Mouse (Mus musculus) intestine, embryonic 16.5 days (tissue): ENCODE results near the gene Brsk1. TPM values are rescaled to one million over a fixed set of nuclear protein-coding genes. Genes with fewer than 3 reads are reported as not detected.

Experiments used
- ATAC-seq: fragments of 200-750 bp; cut with Nextera tagmentation; 2 replicates; pipeline ENCODE4 v1.8.0; 2017; ENCODE audit warnings: moderate TSS enrichment, moderate library complexity
- H3K27ac ChIP-seq: fragments of 300-500 bp; sonication (generic); 2 replicates; pipeline ENCODE4 v1.5.1; 2014; ENCODE audit warnings: mild to moderate bottlenecking, low read length
- H3K27me3 ChIP-seq: fragments of 300-500 bp; sonication (generic); replicated peaks from 2 replicates; pipeline ENCODE4 v1.6.1; 2014; ENCODE audit warnings: low read length, control low read depth, mixed read lengths; ENCODE audit not compliant: control insufficient read depth, insufficient read depth
- H3K36me3 ChIP-seq: fragments of 300-500 bp; sonication (generic); 2 replicates; pipeline ENCODE4 v1.6.1; 2014; ENCODE audit warnings: low read length, control low read depth; ENCODE audit not compliant: control insufficient read depth, insufficient read depth
- H3K4me1 ChIP-seq: fragments of 300-500 bp; sonication (generic); 2 replicates; pipeline ENCODE4 v1.6.1; 2014; ENCODE audit warnings: low read length, control low read depth, mixed read lengths; ENCODE audit not compliant: control insufficient read depth, insufficient read depth
- H3K4me2 ChIP-seq: fragments of 300-500 bp; sonication (generic); 2 replicates; pipeline ENCODE4 v1.6.1; 2014; ENCODE audit warnings: low read depth, low read length, control low read depth
- H3K4me3 ChIP-seq: fragments of 300-500 bp; sonication (generic); 2 replicates; pipeline ENCODE4 v1.5.1; 2014; ENCODE audit warnings: mild to moderate bottlenecking, low read length
- H3K9ac ChIP-seq: fragments of 300-500 bp; sonication (generic); 2 replicates; pipeline ENCODE4 v1.6.1; 2014; ENCODE audit warnings: low read depth, low read length
- H3K9me3 ChIP-seq: fragments of 300-500 bp; sonication (generic); 2 replicates; pipeline ENCODE4 v1.6.1; 2016; ENCODE audit warnings: low read length, control low read depth; ENCODE audit not compliant: control insufficient read depth
- WGBS: fragments of 180-500 bp; shearing (Covaris S2); extraction: QIAGEN DNeasy Blood & Tissue Kit; methylation state at CpG from one replicate; pipeline ENCODE4 v1.1.7; 2014; 5-methylcytosine and 5-hydroxymethylcytosine counted together
- polyA plus RNA-seq: library from polyadenylated mRNA; unstranded; fragments of >200 nt; fragmentation: Nextera tagmentation; extraction: Ambion mirVana; gene quantifications from 2 replicates; pipeline ENCODE4 v1.2.1, GENCODE M21; 2015

Brsk1 gene
- polyA plus RNA-seq, 1 experiment from 2014 or later = 1.4 TPM

DNA sequence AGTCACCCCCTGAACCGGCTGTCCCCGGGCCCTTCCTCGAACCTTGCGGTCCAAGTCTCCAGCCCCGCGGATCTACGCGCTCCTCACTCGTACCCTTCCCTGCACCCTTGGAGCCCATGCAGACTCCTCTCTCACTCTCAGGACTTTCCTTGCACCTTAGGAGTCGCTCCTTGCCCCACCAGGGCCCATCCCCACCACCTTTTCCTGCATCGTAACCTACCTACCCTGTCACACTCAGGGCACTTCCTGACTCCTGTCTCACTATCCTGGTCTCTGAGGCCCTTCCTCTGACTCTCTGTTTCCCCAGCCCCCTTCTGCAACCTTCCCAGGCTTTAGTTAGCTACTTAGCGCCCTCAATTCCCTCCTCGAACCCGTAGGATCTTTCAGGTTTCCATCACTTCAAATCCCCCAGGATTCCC lies 49.9 kb downstream of the Brsk1 start:
- Histone ChIP-seq H3K4me2 (peak overlapping the region; percentile 68), H3K27ac (peak overlapping the region; percentile 89), H3K27me3 (no peaks in the 10 kb centered on the region), H3K9ac (peak overlapping the region; percentile 84), H3K4me1 (peaks cover 23% of the 10 kb centered on the region), H3K36me3 (peaks cover 6% of the 10 kb centered on the region; the same call in 1 of the 2 replicates), H3K9me3 (no peaks in the 10 kb centered on the region), H3K4me3 (peak overlapping the region; percentile 80)
- under 1% methylated on average over 12 of the region's 14 CpGs for WGBS
- peak; percentile 37 for ATAC-seq

DNA sequence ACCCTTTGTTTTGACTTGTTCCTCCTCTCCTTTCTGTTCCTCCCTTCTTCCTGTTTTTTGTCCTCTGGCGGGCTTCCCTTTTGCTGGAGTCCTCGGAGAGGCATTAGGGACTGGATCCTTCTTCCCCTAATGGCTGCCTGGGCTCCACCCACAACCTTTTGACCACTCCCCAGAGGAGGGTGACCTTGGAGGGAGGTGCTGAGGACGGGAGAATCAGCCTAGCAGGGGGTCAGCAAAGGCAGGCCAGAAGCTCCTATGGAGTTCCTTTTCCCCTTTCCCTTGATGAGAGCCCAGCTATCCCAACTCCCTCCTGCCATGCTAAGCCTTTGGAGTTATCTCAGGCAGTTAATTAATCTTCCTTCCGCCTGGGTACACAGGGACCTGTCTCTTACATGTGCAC lies 50.7 kb downstream of the Brsk1 start:
- Histone ChIP-seq H3K27me3 (no peaks in the 10 kb centered on the region), H3K4me3 (peak overlapping the region; percentile 80), H3K4me1 (peaks cover 23% of the 10 kb centered on the region), H3K9ac (peak overlapping the region; percentile 84), H3K9me3 (no peaks in the 10 kb centered on the region), H3K4me2 (peak overlapping the region; percentile 68), H3K36me3 (peaks cover 14% of the 10 kb centered on the region), H3K27ac (peak overlapping the region; percentile 89)
- WGBS = 4% methylated on average over 4 of the region's 4 CpGs
- ATAC-seq = 0 out of 2 replicates have a peak, but pooled peaks have one; percentile 11

DNA sequence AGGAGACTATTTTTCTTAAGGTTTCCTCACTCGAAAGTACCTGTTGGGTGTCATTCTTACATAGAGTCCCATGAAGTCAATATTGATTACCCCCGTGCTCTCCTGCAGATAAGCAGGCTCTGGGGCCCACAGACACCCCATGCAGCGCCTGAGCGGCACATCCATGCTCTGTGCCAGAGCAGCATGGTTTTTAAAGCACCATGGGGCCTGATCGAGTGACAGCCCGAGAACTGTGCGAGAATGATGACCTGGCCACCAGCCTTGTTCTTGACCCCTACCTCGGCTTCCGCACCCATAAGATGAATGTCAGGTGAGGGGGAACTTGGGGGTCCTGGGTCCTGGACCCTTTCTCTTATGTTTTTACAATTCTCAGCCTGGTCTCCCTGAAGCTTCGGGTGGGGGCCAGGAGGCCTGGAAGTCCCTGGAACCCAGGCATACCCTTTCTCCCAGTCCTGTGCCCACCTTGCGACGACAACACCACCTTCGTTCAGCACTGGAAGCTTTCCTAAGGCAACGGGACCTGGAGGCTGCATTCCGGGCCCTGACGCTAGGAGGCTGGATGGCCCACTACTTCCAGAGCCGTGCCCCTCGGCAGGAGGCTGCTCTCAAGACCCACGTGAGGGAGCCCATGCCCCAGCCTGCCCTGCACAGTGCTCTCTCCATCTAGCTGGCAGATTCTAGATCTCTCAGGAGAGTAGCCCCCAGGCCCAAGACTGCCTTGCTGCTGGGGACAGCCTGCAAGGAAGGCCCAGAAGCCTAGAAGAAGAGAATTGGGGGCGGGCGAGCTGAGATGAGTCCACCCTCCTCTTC lies 51.5 kb downstream of the Brsk1 start:
- H3K4me1 ChIP-seq = peaks cover 23% of the 10 kb centered on the region
- peaks cover 20% of the 10 kb centered on the region for H3K36me3 ChIP-seq
- no peaks in the 10 kb centered on the region for H3K27me3 ChIP-seq
- ATAC-seq = no peak
- H3K9me3 ChIP-seq = no peaks in the 10 kb centered on the region
- peak overlapping the region; percentile 89 for H3K27ac ChIP-seq
- peak overlapping the region; percentile 84 for H3K9ac ChIP-seq
- H3K4me2 ChIP-seq = peak overlapping the region; percentile 68
- 76% methylated on average over 21 of the region's 21 CpGs for WGBS
- peak overlapping the region; percentile 80; the same call in 1 of the 2 replicates for H3K4me3 ChIP-seq

DNA sequence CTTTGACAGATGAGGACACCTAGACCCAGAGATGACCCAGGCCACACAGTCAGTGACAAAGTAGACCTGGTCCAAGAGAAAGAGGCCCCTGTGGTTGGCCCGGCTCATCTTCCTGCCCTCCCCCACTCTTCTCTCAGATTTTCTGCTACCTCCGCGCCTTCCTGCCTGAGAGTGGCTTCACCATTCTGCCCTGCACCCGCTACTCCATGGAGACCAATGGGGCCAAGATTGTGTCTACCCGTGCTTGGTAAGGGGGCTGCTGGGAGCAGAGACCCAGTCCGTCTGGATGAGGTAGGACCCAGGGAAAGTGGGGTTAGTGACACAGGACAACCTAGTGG lies 52.0 kb downstream of the Brsk1 start:
- Histone ChIP-seq H3K9ac (peak overlapping the region; percentile 84; the same call in 1 of the 2 replicates), H3K27me3 (no peaks in the 10 kb centered on the region), H3K4me2 (no peak overlapping the region), H3K4me1 (peaks cover 23% of the 10 kb centered on the region), H3K9me3 (no peaks in the 10 kb centered on the region), H3K36me3 (peaks cover 21% of the 10 kb centered on the region), H3K4me3 (no peak overlapping the region), H3K27ac (no peak overlapping the region)
- WGBS = 82% methylated on average over 6 of the region's 6 CpGs
- no peak for ATAC-seq

DNA sequence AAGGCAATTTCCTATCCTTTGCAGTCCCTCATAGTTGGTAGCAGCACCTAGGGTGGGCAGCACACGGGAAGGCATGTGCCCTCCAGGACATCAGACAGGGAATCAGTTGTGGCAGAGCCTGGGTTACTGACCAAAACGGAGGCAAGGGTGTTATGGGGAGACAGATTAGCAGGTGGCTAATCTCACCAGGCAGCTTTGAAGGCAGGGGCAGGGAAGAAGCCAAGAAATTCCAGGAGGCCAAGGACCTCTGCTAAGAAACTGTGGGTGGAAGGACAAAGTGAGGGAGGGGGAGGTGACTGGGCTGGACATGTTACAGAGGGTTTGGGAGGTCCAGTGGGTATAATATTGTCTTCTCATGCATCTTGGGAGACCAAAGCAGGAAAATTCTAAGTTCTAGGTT lies 53.0 kb downstream of the Brsk1 start:
- Histone ChIP-seq H3K36me3 (peaks cover 21% of the 10 kb centered on the region), H3K9ac (no peak overlapping the region; the same call in 1 of the 2 replicates), H3K4me2 (no peak overlapping the region), H3K4me3 (no peak overlapping the region), H3K9me3 (no peaks in the 10 kb centered on the region), H3K4me1 (peaks cover 23% of the 10 kb centered on the region), H3K27me3 (no peaks in the 10 kb centered on the region), H3K27ac (no peak overlapping the region)
- WGBS = 61% methylated on average over 2 of the region's 2 CpGs
- no peak for ATAC-seq

DNA sequence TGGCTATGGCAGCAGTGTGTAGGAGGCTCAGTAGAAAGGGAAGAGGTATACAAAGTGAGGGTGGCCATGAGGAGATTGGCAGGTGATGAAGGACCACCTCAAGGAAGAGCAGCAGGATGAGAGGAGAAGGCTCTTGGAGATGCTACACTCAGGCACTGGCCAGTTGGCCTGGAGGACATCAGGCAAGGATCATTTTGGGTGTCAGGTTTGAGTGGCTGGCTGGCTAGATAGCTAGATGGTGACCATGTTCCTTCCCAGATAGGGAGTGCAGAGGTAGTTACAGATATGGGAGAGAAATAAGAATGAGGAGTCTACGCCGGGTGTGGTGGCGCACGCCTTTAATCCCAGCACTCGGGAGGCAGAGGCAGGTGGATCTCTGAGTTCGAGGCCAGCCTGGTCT lies 54.5 kb downstream of the Brsk1 start:
- no peak for ATAC-seq
- no peak overlapping the region for H3K9ac ChIP-seq
- H3K27me3 ChIP-seq = no peaks in the 10 kb centered on the region
- peaks cover 18% of the 10 kb centered on the region for H3K4me1 ChIP-seq
- no peak overlapping the region for H3K4me2 ChIP-seq
- H3K36me3 ChIP-seq = peaks cover 21% of the 10 kb centered on the region
- WGBS = 94% methylated on average over 6 of the region's 6 CpGs
- no peak overlapping the region for H3K4me3 ChIP-seq
- no peaks in the 10 kb centered on the region for H3K9me3 ChIP-seq
- no peak overlapping the region for H3K27ac ChIP-seq

DNA sequence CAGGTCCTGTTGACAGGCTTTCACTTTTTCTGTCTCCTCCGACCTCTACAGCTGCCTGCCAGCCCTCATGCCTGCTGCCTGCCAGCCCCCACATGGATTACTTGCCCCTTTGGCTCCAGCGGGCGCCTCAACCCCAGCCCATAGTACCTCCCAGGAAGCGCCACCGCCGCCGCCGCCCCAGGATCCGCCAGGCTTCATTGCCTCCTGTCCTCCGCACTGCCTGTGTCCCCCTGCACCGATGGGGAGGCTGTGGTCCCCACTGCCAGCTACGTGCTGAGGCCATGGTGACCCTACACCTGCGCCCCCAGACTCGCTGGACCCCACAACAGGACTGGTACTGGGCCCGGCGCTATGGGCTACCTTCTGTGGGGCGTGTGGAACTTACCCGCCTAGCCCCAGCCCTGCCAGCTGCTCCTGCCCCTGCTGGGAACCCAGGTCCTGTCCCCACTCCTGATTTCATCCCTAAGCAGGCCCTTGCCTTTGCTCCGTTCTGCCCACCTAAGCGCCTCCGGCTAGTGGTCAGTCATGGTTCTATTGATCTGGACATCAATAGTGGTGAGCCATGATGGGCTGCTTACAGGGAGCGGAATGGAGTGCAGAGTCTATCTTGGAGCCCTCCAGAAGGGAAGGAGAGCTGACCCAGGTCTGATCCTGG lies 56.0 kb downstream of the Brsk1 start:
- no peaks in the 10 kb centered on the region for H3K9me3 ChIP-seq
- no peak overlapping the region for H3K27ac ChIP-seq
- H3K9ac ChIP-seq = no peak overlapping the region
- no peak overlapping the region for H3K4me2 ChIP-seq
- H3K27me3 ChIP-seq = no peaks in the 10 kb centered on the region
- WGBS = 89% methylated on average over 22 of the region's 22 CpGs
- no peak overlapping the region for H3K4me3 ChIP-seq
- ATAC-seq = no peak
- peaks cover 21% of the 10 kb centered on the region for H3K36me3 ChIP-seq
- H3K4me1 ChIP-seq = peaks cover 13% of the 10 kb centered on the region

DNA sequence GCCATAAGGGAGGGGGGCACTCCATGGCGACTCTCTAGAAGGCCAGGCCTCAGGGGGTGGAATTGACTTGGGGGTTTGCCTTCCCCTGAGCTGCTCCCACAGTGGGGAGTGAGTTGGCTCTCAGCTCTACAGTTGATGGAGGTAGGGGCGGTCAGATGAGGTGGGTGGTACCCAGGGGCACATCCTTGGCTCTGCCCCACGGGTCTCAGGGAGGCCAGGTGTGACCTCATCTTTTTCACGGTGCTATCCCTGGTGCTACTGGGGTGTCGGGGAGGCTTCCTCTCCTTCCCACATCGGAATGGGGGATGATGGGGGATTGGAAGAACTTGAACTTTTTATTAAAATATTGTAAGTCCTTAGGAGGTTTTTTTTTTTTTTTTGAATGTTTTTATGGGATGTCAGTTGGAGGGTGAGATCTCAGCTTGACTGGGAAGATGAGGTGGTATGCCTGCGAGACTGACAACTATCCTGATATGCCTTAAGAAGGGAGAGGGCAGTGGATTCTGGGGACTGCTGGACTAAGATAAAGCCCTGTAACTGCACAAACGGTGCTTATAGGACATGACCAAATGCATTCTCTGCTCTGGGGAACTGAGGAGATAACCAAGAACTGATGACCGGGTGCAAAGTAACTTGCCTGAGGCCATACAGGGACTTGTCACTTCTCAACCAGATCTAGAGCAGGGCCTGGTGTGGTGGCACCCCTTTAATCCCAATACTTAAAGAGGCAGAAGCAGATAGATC lies 56.9 kb downstream of the Brsk1 start:
- ATAC-seq = no peak
- 69% methylated on average over 9 of the region's 9 CpGs for WGBS
- Histone ChIP-seq H3K36me3 (peaks cover 21% of the 10 kb centered on the region), H3K4me3 (no peak overlapping the region), H3K27ac (no peak overlapping the region), H3K9me3 (no peaks in the 10 kb centered on the region), H3K4me2 (no peak overlapping the region), H3K9ac (no peak overlapping the region), H3K4me1 (peaks cover 12% of the 10 kb centered on the region), H3K27me3 (no peaks in the 10 kb centered on the region)

DNA sequence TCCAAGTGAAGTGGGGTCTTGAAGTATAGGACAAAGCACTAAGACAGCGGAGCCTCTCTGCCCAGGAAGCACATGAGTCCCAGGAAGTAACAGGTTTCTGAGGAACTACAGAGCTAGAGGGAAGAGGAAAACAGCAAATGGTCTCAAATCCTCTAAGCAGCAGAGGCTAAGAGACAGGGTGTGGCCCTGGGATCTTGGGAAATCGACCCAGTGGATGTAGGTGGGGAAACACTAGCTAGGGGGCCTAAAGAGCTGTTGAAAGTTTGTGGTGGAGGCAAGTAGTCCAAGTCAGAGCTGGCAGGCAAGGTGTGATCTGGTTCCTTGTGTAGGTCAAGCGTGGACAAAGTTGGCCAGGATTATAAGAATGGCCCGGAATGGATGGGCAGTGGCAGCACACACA lies 57.9 kb downstream of the Brsk1 start:
- no peak overlapping the region for H3K27ac ChIP-seq
- WGBS = 72% methylated on average over 4 of the region's 4 CpGs
- no peak overlapping the region for H3K9ac ChIP-seq
- no peaks in the 10 kb centered on the region for H3K9me3 ChIP-seq
- H3K4me3 ChIP-seq = no peak overlapping the region
- H3K4me2 ChIP-seq = no peak overlapping the region
- no peaks in the 10 kb centered on the region for H3K27me3 ChIP-seq
- H3K4me1 ChIP-seq = peaks cover 9% of the 10 kb centered on the region
- peaks cover 21% of the 10 kb centered on the region for H3K36me3 ChIP-seq
- no peak for ATAC-seq
